Mouse (Mus musculus): ENCODE measurements at regions not wholly inside any gene's neighbourhood (a gene's known extent, or its start where the extent isn't known, plus 50 kb on each side); places are given as distances from the start of the nearest gene placed in this dataset.

DNA sequence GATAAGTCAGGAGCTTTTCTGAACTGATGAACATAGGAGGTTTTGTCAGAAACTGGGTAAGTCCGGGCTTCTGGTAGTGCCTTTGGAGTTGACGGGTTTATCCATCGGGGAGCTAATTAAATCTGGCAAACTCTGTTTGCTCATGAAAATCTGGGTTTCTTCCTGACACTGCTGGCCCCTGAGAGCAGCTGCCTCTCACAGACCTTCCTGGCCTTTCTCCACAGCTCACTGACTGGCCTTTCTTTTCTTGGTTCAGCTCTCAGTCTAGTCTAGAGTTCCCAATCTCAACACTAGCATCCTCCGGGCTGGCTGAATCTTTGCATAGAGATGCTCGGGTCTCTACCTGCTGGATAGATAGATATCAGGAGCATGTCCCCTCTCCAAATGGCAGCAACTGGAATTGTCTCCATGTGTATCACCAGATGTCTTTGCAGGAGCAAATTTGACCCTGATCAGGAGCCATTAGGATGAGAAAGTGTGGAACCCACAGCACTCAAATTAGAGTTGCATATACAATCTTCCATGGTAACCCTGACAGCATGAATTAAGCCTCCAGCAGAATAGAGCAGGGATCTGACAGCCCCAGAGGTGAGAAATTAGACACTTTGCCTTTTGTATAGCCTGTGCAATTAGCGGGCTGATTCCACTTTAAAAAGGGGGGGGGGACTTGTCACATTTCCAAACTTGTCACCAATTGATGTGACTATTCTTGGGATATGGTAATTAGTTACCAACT lies 63.2 kb upstream of the Elk3 start:
- Histone ChIP-seq H3K36me3 (ENCODE audit: control insufficient read depth, insufficient read depth, low read length) (no peaks in the 10 kb centered on the region), H3K4me1 (ENCODE audit: control insufficient read depth, insufficient read depth, low read length) (no peaks in the 10 kb centered on the region), H3K27ac (ENCODE audit: low read depth, low read length) (no peak overlapping the region), H3K4me2 (no peak overlapping the region), H3K9me3 (ENCODE audit: control insufficient read depth, low read length) (no peaks in the 10 kb centered on the region), H3K27me3 (ENCODE audit: control insufficient read depth, insufficient read depth, low read length) (no peaks in the 10 kb centered on the region), H3K4me3 (ENCODE audit: low read depth, low read length) (no peak overlapping the region), H3K9ac (ENCODE audit: low read length) (no peak overlapping the region)
- 74% methylated on average over 6 of the region's 6 CpGs for WGBS
- no peak for ATAC-seq (ENCODE audit: low FRiP score)
- DNase-seq (ENCODE audit: low spot score, missing footprints), result peak; percentile 41

DNA sequence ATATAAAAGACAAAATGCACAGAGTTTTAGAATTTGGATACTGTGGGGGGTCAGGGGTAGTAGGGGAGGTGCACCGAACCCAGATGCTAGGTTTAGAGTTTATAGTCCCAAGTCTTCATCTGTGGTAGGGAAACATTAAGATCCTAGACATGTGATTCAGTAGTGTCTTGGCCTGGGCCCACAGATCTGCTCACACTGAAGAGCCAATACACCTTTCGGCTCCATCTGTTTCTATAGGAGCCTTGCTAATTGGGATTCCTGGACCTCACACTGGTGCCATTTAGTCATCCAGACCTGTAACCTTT lies 63.7 kb upstream of the Elk3 start:
- ATAC-seq (ENCODE audit: low FRiP score), result no peak
- Histone ChIP-seq H3K9me3 (ENCODE audit: control insufficient read depth, low read length) (no peaks in the 10 kb centered on the region), H3K27ac (ENCODE audit: low read depth, low read length) (no peak overlapping the region), H3K27me3 (ENCODE audit: control insufficient read depth, insufficient read depth, low read length) (no peaks in the 10 kb centered on the region), H3K4me1 (ENCODE audit: control insufficient read depth, insufficient read depth, low read length) (no peaks in the 10 kb centered on the region), H3K9ac (ENCODE audit: low read length) (no peak overlapping the region), H3K4me3 (ENCODE audit: low read depth, low read length) (no peak overlapping the region), H3K4me2 (no peak overlapping the region), H3K36me3 (ENCODE audit: control insufficient read depth, insufficient read depth, low read length) (no peaks in the 10 kb centered on the region)
- no peak for DNase-seq (ENCODE audit: low spot score, missing footprints)
- 86% methylated on average over 2 of the region's 2 CpGs for WGBS

GRCm38 (mm10) chr10:93375007-93375711 lies 64.2 kb upstream of the Elk3 start:
- no peak overlapping the region for H3K4me2 ChIP-seq
- H3K9me3 ChIP-seq (ENCODE audit: control insufficient read depth, low read length), result no peaks in the 10 kb centered on the region
- H3K27ac ChIP-seq (ENCODE audit: low read depth, low read length), result no peak overlapping the region
- H3K36me3 ChIP-seq (ENCODE audit: control insufficient read depth, insufficient read depth, low read length), result no peaks in the 10 kb centered on the region
- no peak for ATAC-seq (ENCODE audit: low FRiP score)
- no peaks in the 10 kb centered on the region for H3K4me1 ChIP-seq (ENCODE audit: control insufficient read depth, insufficient read depth, low read length)
- peak; percentile 67 for DNase-seq (ENCODE audit: low spot score, missing footprints)
- H3K9ac ChIP-seq (ENCODE audit: low read length), result no peak overlapping the region
- 69% methylated on average over 13 of the region's 13 CpGs for WGBS
- no peaks in the 10 kb centered on the region for H3K27me3 ChIP-seq (ENCODE audit: control insufficient read depth, insufficient read depth, low read length)
- no peak overlapping the region for H3K4me3 ChIP-seq (ENCODE audit: low read depth, low read length)

- no peak overlapping the region for H3K9ac ChIP-seq (ENCODE audit: low read length)
- no peak overlapping the region for H3K4me2 ChIP-seq
- H3K27ac ChIP-seq (ENCODE audit: low read depth, low read length), result no peak overlapping the region
- no peaks in the 10 kb centered on the region for H3K27me3 ChIP-seq (ENCODE audit: control insufficient read depth, insufficient read depth, low read length)
- H3K4me3 ChIP-seq (ENCODE audit: low read depth, low read length), result no peak overlapping the region
- no peaks in the 10 kb centered on the region for H3K9me3 ChIP-seq (ENCODE audit: control insufficient read depth, low read length)
- ATAC-seq (ENCODE audit: low FRiP score), result no peak
- H3K36me3 ChIP-seq (ENCODE audit: control insufficient read depth, insufficient read depth, low read length), result no peaks in the 10 kb centered on the region
- no peaks in the 10 kb centered on the region for H3K4me1 ChIP-seq (ENCODE audit: control insufficient read depth, insufficient read depth, low read length)
- DNase-seq (ENCODE audit: low spot score, missing footprints), result peak; percentile 39
- 81% methylated on average over 4 of the region's 4 CpGs for WGBS
These were observed 64.8 kb upstream of the Elk3 start for GRCm38 (mm10) chr10:93375771-93376170.

DNA sequence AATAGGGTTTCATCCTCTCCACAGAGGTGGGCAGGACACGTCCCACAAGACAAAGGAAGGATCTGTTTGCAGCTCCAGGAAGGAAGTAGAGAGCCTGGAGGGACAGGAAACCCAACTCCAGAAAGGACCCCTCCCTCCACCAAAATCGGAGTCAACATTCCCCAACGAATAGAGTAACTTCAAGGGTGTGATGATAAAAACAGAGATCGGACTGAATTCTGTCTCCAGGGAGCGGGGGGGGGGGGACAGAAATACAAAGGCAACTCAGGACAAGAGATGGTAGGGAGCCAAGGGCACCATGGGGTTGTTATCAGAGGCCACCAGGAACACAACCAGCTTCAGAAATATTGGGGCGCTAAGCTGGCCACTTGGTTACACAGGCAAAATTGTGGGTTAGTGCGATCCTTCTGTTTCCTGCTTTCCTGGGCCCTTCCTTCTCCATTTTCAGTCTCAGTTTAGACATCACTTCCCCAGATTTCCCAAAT lies 65.6 kb upstream of the Elk3 start:
- H3K9me3 ChIP-seq (ENCODE audit: control insufficient read depth, low read length), result no peaks in the 10 kb centered on the region
- H3K36me3 ChIP-seq (ENCODE audit: control insufficient read depth, insufficient read depth, low read length), result no peaks in the 10 kb centered on the region
- H3K4me2 ChIP-seq, result no peak overlapping the region
- no peak overlapping the region for H3K4me3 ChIP-seq (ENCODE audit: low read depth, low read length)
- H3K4me1 ChIP-seq (ENCODE audit: control insufficient read depth, insufficient read depth, low read length), result no peaks in the 10 kb centered on the region
- no peak for ATAC-seq (ENCODE audit: low FRiP score)
- no peaks in the 10 kb centered on the region for H3K27me3 ChIP-seq (ENCODE audit: control insufficient read depth, insufficient read depth, low read length)
- H3K9ac ChIP-seq (ENCODE audit: low read length), result no peak overlapping the region
- DNase-seq (ENCODE audit: low spot score, missing footprints), result peak; percentile 61
- no peak overlapping the region for H3K27ac ChIP-seq (ENCODE audit: low read depth, low read length)
- WGBS, result 92% methylated on average over 7 of the region's 7 CpGs

- Histone ChIP-seq H3K27me3 (ENCODE audit: control insufficient read depth, insufficient read depth, low read length) (no peaks in the 10 kb centered on the region), H3K4me1 (ENCODE audit: control insufficient read depth, insufficient read depth, low read length) (no peaks in the 10 kb centered on the region), H3K27ac (ENCODE audit: low read depth, low read length) (no peak overlapping the region), H3K4me3 (ENCODE audit: low read depth, low read length) (no peak overlapping the region), H3K9me3 (ENCODE audit: control insufficient read depth, low read length) (no peaks in the 10 kb centered on the region), H3K9ac (ENCODE audit: low read length) (no peak overlapping the region), H3K36me3 (ENCODE audit: control insufficient read depth, insufficient read depth, low read length) (no peaks in the 10 kb centered on the region), H3K4me2 (no peak overlapping the region)
- ATAC-seq (ENCODE audit: low FRiP score) (no peak), DNase-seq (ENCODE audit: low spot score, missing footprints) (no peak)
- WGBS, result 88% methylated on average over 6 of the region's 6 CpGs
These were observed 63.9 kb upstream of the Lta4h start for GRCm38 (mm10) chr10:93389276-93389675.

DNA sequence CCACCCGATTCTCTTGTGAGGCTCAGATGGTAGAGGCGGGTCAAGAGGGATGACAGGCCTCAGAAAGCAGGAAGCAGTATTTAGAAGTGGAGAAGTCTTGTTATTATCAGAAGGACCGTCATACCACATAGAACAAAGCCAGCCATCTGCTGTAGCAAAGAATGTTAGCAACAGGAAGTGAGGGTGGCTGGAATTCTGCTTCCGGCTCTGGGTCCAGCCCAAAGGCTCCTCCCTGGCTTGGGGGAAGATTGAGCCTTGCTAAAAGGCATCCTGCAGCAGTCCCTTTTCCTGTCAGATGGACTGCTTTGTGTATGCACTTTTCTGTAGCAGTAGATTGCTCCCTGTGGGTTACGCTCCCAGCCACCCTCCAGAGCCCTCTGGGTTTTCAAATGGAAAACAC lies 61.9 kb upstream of the Lta4h start:
- H3K36me3 ChIP-seq (ENCODE audit: control insufficient read depth, insufficient read depth, low read length), result no peaks in the 10 kb centered on the region
- no peak overlapping the region for H3K4me3 ChIP-seq (ENCODE audit: low read depth, low read length)
- H3K27ac ChIP-seq (ENCODE audit: low read depth, low read length), result no peak overlapping the region
- H3K9ac ChIP-seq (ENCODE audit: low read length), result no peak overlapping the region
- ATAC-seq (ENCODE audit: low FRiP score) (no peak), DNase-seq (ENCODE audit: low spot score, missing footprints) (peak; percentile 82)
- H3K4me2 ChIP-seq, result no peak overlapping the region
- no peaks in the 10 kb centered on the region for H3K9me3 ChIP-seq (ENCODE audit: control insufficient read depth, low read length)
- 77% methylated on average over 5 of the region's 5 CpGs for WGBS
- H3K4me1 ChIP-seq (ENCODE audit: control insufficient read depth, insufficient read depth, low read length), result no peaks in the 10 kb centered on the region
- H3K27me3 ChIP-seq (ENCODE audit: control insufficient read depth, insufficient read depth, low read length), result no peaks in the 10 kb centered on the region

DNA sequence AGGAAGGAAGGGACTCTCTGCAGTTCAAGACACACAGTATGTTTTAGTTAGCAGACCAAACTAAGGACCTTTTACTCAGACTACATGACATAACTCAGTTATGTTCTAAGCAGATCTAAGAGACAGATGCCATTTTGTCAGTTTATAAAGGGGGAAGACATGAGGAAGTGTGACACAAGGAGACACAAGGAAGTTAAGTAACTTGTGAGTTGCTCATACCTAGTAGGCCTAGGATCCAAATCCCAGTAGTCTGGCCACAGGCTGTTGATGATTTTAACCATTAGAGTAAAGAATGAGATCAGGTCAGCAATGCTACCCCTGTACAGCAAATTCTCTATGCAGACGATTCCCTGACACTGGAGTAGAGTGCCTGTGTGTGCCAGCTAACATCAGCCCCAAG lies 59.3 kb upstream of the Lta4h start:
- Histone ChIP-seq H3K4me1 (ENCODE audit: control insufficient read depth, insufficient read depth, low read length) (no peaks in the 10 kb centered on the region), H3K27ac (ENCODE audit: low read depth, low read length) (no peak overlapping the region), H3K9me3 (ENCODE audit: control insufficient read depth, low read length) (no peaks in the 10 kb centered on the region), H3K9ac (ENCODE audit: low read length) (no peak overlapping the region), H3K27me3 (ENCODE audit: control insufficient read depth, insufficient read depth, low read length) (no peaks in the 10 kb centered on the region), H3K36me3 (ENCODE audit: control insufficient read depth, insufficient read depth, low read length) (no peaks in the 10 kb centered on the region), H3K4me3 (ENCODE audit: low read depth, low read length) (no peak overlapping the region), H3K4me2 (no peak overlapping the region)
- ATAC-seq (ENCODE audit: low FRiP score) (no peak), DNase-seq (ENCODE audit: low spot score, missing footprints) (peak; percentile 56)
- 77% methylated on average over 1 of the region's 1 CpGs for WGBS

DNA sequence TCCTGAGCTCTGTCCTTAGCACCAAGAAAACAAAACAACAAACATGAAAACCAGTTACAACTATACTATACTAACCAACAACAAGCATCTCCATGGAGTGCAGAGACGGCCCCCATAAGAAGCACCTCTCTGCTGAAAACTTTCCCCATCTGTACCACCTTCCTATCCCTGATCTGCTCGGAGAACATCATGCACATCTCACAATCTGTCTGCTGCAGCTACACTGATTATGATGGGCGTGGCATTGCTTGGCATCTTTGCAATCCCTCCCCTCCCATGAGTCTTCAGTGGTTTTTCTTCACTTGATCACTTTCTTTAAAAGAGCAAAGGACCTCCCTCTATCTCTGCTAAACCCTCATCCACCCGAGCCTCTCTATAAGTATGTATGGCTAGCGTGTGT lies 55.5 kb upstream of the Lta4h start:
- H3K27ac ChIP-seq (ENCODE audit: low read depth, low read length), result no peak overlapping the region
- H3K36me3 ChIP-seq (ENCODE audit: control insufficient read depth, insufficient read depth, low read length), result no peaks in the 10 kb centered on the region
- no peaks in the 10 kb centered on the region for H3K9me3 ChIP-seq (ENCODE audit: control insufficient read depth, low read length)
- ATAC-seq (ENCODE audit: low FRiP score) (no peak), DNase-seq (ENCODE audit: low spot score, missing footprints) (no peak)
- no peak overlapping the region for H3K4me3 ChIP-seq (ENCODE audit: low read depth, low read length)
- no peaks in the 10 kb centered on the region for H3K4me1 ChIP-seq (ENCODE audit: control insufficient read depth, insufficient read depth, low read length)
- H3K9ac ChIP-seq (ENCODE audit: low read length), result no peak overlapping the region
- H3K4me2 ChIP-seq, result no peak overlapping the region
- no peaks in the 10 kb centered on the region for H3K27me3 ChIP-seq (ENCODE audit: control insufficient read depth, insufficient read depth, low read length)
- 86% methylated on average over 5 of the region's 5 CpGs for WGBS
